Mouse (Mus musculus): ENCODE results near the gene Nbr1. TPM values are rescaled to one million over a fixed set of nuclear protein-coding genes. Genes with fewer than 3 reads are reported as not detected.
"Not testable (repeated sequence)": the region's sequence is repeated elsewhere in the genome, so short reads cannot be mapped to it uniquely, and the experiment has no call there.

Nbr1 gene
- polyA plus RNA-seq, 1 experiment from 2014 or later = 63.9 TPM

DNA sequence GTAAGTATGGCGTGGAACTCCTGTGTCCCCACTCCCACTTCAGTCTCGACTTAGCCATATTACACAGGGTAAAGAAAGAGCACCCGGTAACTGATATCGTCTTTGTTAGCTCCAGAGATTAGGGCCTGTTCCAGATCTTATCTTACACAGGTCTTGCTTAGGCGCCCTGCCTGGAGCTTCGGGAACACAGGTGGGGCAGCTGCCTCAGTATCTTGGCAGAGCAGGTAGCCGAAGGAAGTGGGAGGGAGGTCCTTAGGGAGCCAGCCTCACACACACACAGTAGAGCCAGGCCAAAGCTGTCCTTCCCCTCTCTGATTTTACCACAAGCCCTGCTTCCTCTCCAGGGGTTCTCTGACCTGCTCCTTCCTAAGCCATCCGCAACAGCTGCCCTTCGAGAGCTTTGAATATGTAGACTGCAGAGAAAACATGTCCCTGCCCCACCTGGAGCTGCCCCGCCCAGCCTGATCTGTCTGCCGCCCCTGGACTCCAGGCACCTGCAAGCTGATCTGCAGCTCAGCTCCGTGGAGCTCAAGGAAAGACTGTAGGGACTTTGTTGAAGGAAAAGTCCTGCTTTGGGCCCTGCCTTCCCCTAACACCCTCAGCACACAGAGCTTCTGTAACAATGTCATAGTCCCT, 38.2 kb downstream of the Nbr1 start:
- H3K4me1 ChIP-seq (ENCODE audit: control insufficient read depth, insufficient read depth, low read length) = no peaks in the 10 kb centered on the region
- no peaks in the 10 kb centered on the region; the same call in 1 of the 2 replicates for H3K36me3 ChIP-seq (ENCODE audit: control insufficient read depth, insufficient read depth, low read length)
- no peak overlapping the region; the same call in 1 of the 2 replicates for H3K9ac ChIP-seq (ENCODE audit: low read depth, low read length)
- no peak overlapping the region for H3K27ac ChIP-seq (ENCODE audit: low read depth, low read length)
- no peak overlapping the region for H3K4me2 ChIP-seq (replicated peaks; ENCODE audit: low read depth, low read length)
- H3K9me3 ChIP-seq (ENCODE audit: control insufficient read depth, low read length) = no peaks in the 10 kb centered on the region
- no peak for ATAC-seq (ENCODE audit: low FRiP score, low TSS enrichment)
- WGBS = 77% methylated on average over 12 of the region's 12 CpGs
- no peak overlapping the region for H3K4me3 ChIP-seq (ENCODE audit: low read length)
- no peaks in the 10 kb centered on the region for H3K27me3 ChIP-seq (ENCODE audit: control insufficient read depth, insufficient read depth, low read length)

DNA sequence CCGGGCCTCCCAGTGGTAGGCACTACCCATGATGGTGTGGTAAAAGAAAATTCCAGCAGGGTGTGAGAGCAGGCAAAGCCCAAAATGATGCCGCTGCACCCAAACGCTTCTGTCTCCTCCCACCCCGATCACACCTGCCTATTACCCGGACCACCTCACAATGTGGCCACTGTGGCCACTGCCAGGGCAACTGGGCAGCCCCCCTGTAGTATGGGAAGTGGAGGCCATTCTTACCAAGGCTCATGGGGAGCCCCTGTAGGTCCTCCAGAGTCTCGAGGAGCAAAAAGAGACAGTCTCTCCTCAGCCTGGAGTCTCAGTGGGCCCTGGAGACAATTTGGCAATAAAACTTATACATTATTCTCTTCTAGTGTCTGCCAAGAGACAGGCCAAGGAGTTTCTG, 47.2 kb downstream of the Nbr1 start, which contains the start of gene Gm11634:
TSS of gene Gm11634 (minus strand) at position 101 of the 400 bp plus-strand sequence.
- WGBS = 88% methylated on average over 6 of the region's 6 CpGs
- no peak within 1 kb of the TSS for H3K27ac ChIP-seq (ENCODE audit: low read depth, low read length)
- no peaks in the 10 kb centered on the region for H3K9me3 ChIP-seq (ENCODE audit: control insufficient read depth, low read length)
- no peak for ATAC-seq (ENCODE audit: low FRiP score, low TSS enrichment)
- H3K36me3 ChIP-seq (ENCODE audit: control insufficient read depth, insufficient read depth, low read length) = no peaks in the 10 kb centered on the region
- H3K4me3 ChIP-seq (ENCODE audit: low read length) = no peak within 1 kb of the TSS
- no peak within 1 kb of the TSS for H3K4me2 ChIP-seq (replicated peaks; ENCODE audit: low read depth, low read length)
- no peaks in the 10 kb centered on the region for H3K4me1 ChIP-seq (ENCODE audit: control insufficient read depth, insufficient read depth, low read length)
- no peak within 1 kb of the TSS for H3K9ac ChIP-seq (ENCODE audit: low read depth, low read length)
- H3K27me3 ChIP-seq (ENCODE audit: control insufficient read depth, insufficient read depth, low read length) = no peaks in the 10 kb centered on the region

DNA sequence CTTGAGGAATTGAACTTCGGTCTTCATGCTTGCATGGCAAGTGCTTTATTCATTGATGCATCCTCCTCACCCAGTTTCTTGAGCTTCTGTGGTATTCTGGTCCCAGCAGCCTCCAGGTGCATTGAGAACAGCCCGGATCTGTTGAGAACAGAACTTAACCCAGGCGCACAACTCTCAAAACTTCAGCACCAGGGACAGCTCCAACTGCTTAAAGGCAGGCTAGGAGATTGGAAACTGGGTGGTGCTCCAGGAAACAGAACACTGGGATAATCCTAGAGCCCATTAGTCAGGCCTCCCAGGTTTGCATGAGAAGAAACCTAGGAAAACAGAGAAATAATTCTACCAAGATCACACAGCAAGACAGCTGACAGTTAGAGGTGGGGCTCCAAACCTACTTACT, 50.5 kb downstream of the Nbr1 start:
- no peaks in the 10 kb centered on the region for H3K4me1 ChIP-seq (ENCODE audit: control insufficient read depth, insufficient read depth, low read length)
- no peak overlapping the region for H3K4me2 ChIP-seq (replicated peaks; ENCODE audit: low read depth, low read length)
- no peaks in the 10 kb centered on the region for H3K27me3 ChIP-seq (ENCODE audit: control insufficient read depth, insufficient read depth, low read length)
- no peak overlapping the region for H3K9ac ChIP-seq (ENCODE audit: low read depth, low read length)
- WGBS = 11% methylated on average over 3 of the region's 3 CpGs
- no peaks in the 10 kb centered on the region for H3K9me3 ChIP-seq (ENCODE audit: control insufficient read depth, low read length)
- no peak overlapping the region for H3K27ac ChIP-seq (ENCODE audit: low read depth, low read length)
- no peak for ATAC-seq (ENCODE audit: low FRiP score, low TSS enrichment)
- H3K36me3 ChIP-seq (ENCODE audit: control insufficient read depth, insufficient read depth, low read length) = no peaks in the 10 kb centered on the region
- no peak overlapping the region for H3K4me3 ChIP-seq (ENCODE audit: low read length)

DNA sequence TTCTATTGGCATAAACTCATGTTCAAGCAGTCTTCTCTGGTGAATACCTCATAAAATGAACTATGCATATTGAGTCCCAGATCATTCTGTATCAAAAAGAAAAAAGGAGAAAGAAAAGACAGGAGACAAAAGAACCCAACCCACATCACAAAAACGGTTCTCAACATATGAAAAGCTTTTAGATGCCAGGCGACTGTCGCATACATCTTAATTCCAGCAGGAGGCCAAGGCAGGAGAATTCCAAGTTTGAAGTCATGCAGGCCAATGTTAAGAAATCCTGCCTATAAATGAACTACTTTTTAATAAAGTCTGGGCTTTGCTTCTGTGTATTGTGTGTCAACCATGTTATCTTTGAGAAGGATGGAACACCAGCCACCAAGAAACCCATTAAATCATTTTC, 52.2 kb downstream of the Nbr1 start:
- Histone ChIP-seq H3K4me1 (ENCODE audit: control insufficient read depth, insufficient read depth, low read length) (no peaks in the 10 kb centered on the region), H3K27ac (ENCODE audit: low read depth, low read length) (no peak overlapping the region), H3K9ac (ENCODE audit: low read depth, low read length) (no peak overlapping the region), H3K9me3 (ENCODE audit: control insufficient read depth, low read length) (no peaks in the 10 kb centered on the region), H3K36me3 (ENCODE audit: control insufficient read depth, insufficient read depth, low read length) (no peaks in the 10 kb centered on the region), H3K4me3 (ENCODE audit: low read length) (no peak overlapping the region), H3K4me2 (replicated peaks; ENCODE audit: low read depth, low read length) (peak overlapping the region; percentile 38; the same call in 1 of the 2 replicates), H3K27me3 (ENCODE audit: control insufficient read depth, insufficient read depth, low read length) (no peaks in the 10 kb centered on the region)
- WGBS = 1% methylated on average over 3 of the region's 3 CpGs
- ATAC-seq (ENCODE audit: low FRiP score, low TSS enrichment) = no peak

DNA sequence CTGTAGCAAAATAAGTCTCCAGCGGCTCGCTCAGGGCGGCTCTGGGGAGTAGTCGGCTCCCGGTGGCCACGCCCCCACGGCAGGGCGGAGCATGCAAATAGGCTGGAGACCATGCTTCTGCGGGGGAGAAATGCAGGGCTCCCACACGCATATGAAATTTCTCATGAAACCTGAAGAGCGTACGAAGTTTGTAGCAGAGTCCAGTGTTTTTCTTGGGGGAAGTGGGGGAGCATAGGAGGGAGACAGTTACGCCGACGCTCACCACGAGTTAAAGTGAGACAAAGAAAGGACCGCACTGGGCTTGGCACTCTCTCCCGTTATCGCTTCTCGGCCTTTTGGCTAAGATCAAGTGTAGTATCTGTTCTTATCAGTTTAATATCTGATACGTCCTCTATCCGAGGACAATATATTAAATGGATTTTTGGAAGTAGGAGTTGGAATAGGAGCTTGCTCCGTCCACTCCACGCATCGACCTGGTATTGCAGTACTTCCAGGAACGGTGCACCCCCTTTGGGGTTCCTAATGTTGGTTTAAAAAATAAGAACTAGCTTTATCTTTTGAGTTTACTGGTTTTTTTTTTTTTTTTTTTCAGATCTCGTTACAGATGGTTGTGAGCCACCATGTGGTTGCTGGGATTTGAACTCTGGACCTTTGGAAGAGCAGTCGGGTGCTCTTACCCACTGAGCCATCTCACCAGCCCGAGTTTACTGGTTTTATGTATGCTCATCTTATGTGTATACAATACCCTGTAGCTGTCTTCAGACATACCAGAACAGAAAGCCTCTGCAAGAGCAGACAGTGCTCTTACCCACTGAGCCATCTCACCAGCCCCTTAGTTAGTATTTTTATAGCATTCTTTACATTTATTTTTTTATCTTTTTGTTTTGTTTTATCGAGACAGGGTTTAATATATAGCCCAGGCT, 52.8 kb downstream of the Nbr1 start:
- not testable (repeated sequence) for H3K36me3 ChIP-seq (ENCODE audit: control insufficient read depth, insufficient read depth, low read length)
- under 1% methylated on average over 30 of the region's 30 CpGs for WGBS

DNA sequence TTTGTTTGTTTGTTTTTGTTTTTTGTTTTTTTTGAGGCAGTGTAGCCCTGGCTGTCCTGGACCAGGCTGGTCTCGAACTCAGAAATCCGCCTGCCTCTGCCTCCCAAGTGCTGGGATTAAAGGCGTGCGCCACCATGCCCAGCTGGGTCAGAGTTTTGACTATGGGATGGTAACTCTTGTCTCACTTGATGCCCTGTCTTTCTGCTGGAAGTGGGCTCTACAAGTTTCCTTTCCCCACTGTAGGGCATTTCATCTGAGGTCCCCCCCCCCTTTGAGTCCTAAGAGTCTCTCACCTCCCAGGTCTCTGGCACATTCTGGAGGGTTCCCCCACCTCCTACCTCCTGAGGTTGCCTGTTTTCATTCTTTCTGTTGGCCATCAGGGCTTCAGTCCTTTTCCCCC, 55.2 kb downstream of the Nbr1 start:
- H3K9ac ChIP-seq (ENCODE audit: low read depth, low read length); H3K27me3 ChIP-seq (ENCODE audit: control insufficient read depth, insufficient read depth, low read length); H3K4me1 ChIP-seq (ENCODE audit: control insufficient read depth, insufficient read depth, low read length); H3K4me2 ChIP-seq (replicated peaks; ENCODE audit: low read depth, low read length); H3K9me3 ChIP-seq (ENCODE audit: control insufficient read depth, low read length); H3K27ac ChIP-seq (ENCODE audit: low read depth, low read length); H3K36me3 ChIP-seq (ENCODE audit: control insufficient read depth, insufficient read depth, low read length); ATAC-seq (ENCODE audit: low FRiP score, low TSS enrichment); H3K4me3 ChIP-seq (ENCODE audit: low read length): not testable (repeated sequence)
- WGBS = 93% methylated on average over 4 of the region's 4 CpGs

More for the DNA sequence above, 52.8 kb downstream of the Nbr1 start:
- H3K4me1 ChIP-seq (ENCODE audit: control insufficient read depth, insufficient read depth, low read length); H3K27me3 ChIP-seq (ENCODE audit: control insufficient read depth, insufficient read depth, low read length); H3K9me3 ChIP-seq (ENCODE audit: control insufficient read depth, low read length); H3K27ac ChIP-seq (ENCODE audit: low read depth, low read length): not testable (repeated sequence)
- 0 out of 2 replicates have a peak overlapping the region, but pooled peaks have one; percentile 16 for H3K4me3 ChIP-seq (ENCODE audit: low read length)
- peak; percentile 89 for ATAC-seq (ENCODE audit: low FRiP score, low TSS enrichment)
- peak overlapping the region; percentile 38 for H3K4me2 ChIP-seq (replicated peaks; ENCODE audit: low read depth, low read length)
- peak overlapping the region; percentile 35; the same call in 1 of the 2 replicates for H3K9ac ChIP-seq (ENCODE audit: low read depth, low read length)

DNA sequence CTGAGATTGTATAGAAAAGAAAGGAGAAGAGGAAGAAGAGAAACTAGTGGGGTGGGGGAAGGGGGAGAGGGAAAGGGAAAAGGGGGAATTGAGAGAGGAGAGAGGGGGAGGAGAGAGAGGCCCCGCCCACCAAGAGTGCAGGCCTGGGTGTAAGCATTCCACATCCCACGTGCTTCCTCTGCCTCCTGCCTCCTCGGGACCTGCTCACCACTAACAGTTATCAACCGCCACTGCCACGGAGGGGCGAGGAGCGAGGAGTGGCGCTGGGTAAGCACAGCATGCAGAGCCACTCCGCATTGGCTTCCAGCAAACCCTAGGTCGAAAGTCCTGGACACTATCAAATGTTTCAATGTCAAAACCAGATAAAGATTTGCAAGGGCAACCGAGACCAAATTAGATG, 58.5 kb downstream of the Nbr1 start:
- 38% methylated on average over 11 of the region's 11 CpGs for WGBS

DNA sequence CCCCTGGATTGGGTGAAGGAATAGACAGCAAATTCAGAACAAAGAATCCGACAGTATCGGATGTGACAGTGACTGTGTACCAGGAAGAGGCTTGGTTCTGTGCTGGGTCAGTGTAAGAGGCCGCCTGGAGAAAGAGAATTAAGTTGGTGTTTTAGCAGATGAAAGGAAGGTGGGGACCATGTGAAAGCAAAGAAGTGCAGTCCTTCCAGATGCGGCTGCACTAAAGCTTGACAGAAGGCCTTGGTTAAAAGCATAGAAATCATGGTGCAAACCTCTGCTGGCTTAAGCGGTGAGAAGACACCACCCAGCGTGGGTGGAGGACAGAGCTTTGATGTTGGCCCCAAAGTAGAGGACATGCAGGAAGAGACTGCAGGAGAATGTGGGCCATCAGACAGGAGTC, 61.6 kb downstream of the Nbr1 start:
- H3K4me3 ChIP-seq (ENCODE audit: low read length) = no peak overlapping the region
- no peak overlapping the region for H3K27ac ChIP-seq (ENCODE audit: low read depth, low read length)
- H3K4me2 ChIP-seq (replicated peaks; ENCODE audit: low read depth, low read length) = no peak overlapping the region
- no peaks in the 10 kb centered on the region for H3K9me3 ChIP-seq (ENCODE audit: control insufficient read depth, low read length)
- no peaks in the 10 kb centered on the region for H3K36me3 ChIP-seq (ENCODE audit: control insufficient read depth, insufficient read depth, low read length)
- 0 out of 2 replicates have a peak, but pooled peaks cover 12% of the 10 kb centered on the region for H3K4me1 ChIP-seq (ENCODE audit: control insufficient read depth, insufficient read depth, low read length)
- 79% methylated on average over 6 of the region's 6 CpGs for WGBS
- no peaks in the 10 kb centered on the region for H3K27me3 ChIP-seq (ENCODE audit: control insufficient read depth, insufficient read depth, low read length)
- no peak for ATAC-seq (ENCODE audit: low FRiP score, low TSS enrichment)
- no peak overlapping the region for H3K9ac ChIP-seq (ENCODE audit: low read depth, low read length)

More for the DNA sequence above, 58.5 kb downstream of the Nbr1 start:
- Histone ChIP-seq H3K4me2 (replicated peaks; ENCODE audit: low read depth, low read length) (peak overlapping the region; percentile 25; the same call in 1 of the 2 replicates), H3K9ac (ENCODE audit: low read depth, low read length) (no peak overlapping the region), H3K4me1 (ENCODE audit: control insufficient read depth, insufficient read depth, low read length) (no peaks in the 10 kb centered on the region), H3K4me3 (ENCODE audit: low read length) (no peak overlapping the region), H3K36me3 (ENCODE audit: control insufficient read depth, insufficient read depth, low read length) (no peaks in the 10 kb centered on the region), H3K27me3 (ENCODE audit: control insufficient read depth, insufficient read depth, low read length) (no peaks in the 10 kb centered on the region), H3K27ac (ENCODE audit: low read depth, low read length) (no peak overlapping the region), H3K9me3 (ENCODE audit: control insufficient read depth, low read length) (no peaks in the 10 kb centered on the region)
- no peak for ATAC-seq (ENCODE audit: low FRiP score, low TSS enrichment)

DNA sequence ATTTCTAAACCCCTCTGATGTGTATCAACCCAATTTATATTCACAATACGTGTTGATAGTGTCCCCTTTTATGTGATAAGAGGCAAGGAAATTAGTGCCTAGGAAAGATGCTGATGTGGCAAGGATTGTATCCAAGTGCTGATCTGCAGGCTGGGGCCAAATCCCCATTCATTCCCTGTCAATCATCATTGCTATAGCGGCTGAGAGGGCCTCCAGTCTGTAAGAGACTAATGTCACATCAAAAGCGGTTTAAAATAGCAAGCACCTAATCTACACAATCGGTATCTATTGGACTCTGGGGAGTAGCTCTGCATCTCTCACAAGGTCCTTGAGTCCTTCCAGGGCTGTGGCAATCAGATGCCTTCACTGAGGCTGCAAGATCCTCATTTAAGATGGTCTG, 62.2 kb downstream of the Nbr1 start:
- Histone ChIP-seq H3K27me3 (ENCODE audit: control insufficient read depth, insufficient read depth, low read length) (no peaks in the 10 kb centered on the region), H3K27ac (ENCODE audit: low read depth, low read length) (no peak overlapping the region), H3K9ac (ENCODE audit: low read depth, low read length) (no peak overlapping the region), H3K4me3 (ENCODE audit: low read length) (no peak overlapping the region), H3K4me2 (replicated peaks; ENCODE audit: low read depth, low read length) (no peak overlapping the region), H3K9me3 (ENCODE audit: control insufficient read depth, low read length) (no peaks in the 10 kb centered on the region), H3K4me1 (ENCODE audit: control insufficient read depth, insufficient read depth, low read length) (0 out of 2 replicates have a peak, but pooled peaks cover 13% of the 10 kb centered on the region), H3K36me3 (ENCODE audit: control insufficient read depth, insufficient read depth, low read length) (no peaks in the 10 kb centered on the region)
- 77% methylated on average over 4 of the region's 4 CpGs for WGBS
- ATAC-seq (ENCODE audit: low FRiP score, low TSS enrichment) = no peak
